ENCODE assay signal across 21 mouse cellular contexts in genomic region chr4:119977817-119978491, GRCm38 (mm10).
DNase-seq lines count a peak whose midpoint lies in the region; ATAC-seq lines count a peak whose summit lies in the region.
"Had no signal": no experiment of that assay in that cellular context is flagged by ENCODE, and none has a peak within 500 bp of the region (broad histone marks: within the 10 kb centered on the region; RNA-seq: fewer than 3 reads in every experiment).

No protein-coding gene starts in this region.

- H3K4me2 ChIP-seq in liver, embryonic 15.5 days: no peak overlapping the region
- H3K4me2 ChIP-seq: heart, embryonic 11.5 days; hindbrain, embryonic 15.5 days; intestine, embryonic 15.5 days; kidney, embryonic 15.5 days; limb, embryonic 15.5 days; neural tube, embryonic 12.5 days had no signal

- ATAC-seq in liver, embryonic 15.5 days (ENCODE audit: insufficient read depth): peak; percentile 25; the same call in 1 of the 2 replicates
- ATAC-seq in granulocyte monocyte progenitor cell, adult 5-6 weeks (replicated peaks; ENCODE audit: poor library complexity, severe bottlenecking): peak; percentile 67
- ATAC-seq: forebrain, embryonic 16.5 days; intestine, embryonic 15.5 days had no signal

- DNase-seq in liver (no peak), A20 (ENCODE audit: low read depth, low spot score) (peak; percentile 89)
- DNase-seq in monocyte, adult 2 months (ENCODE audit: low read depth in 1 of 2, low spot score in 2 of 2): peak; percentile 11 to 36
- no peak for DNase-seq in kidney, adult 9 months
- DNase-seq in frontal cortex, postnatal 14 days (ENCODE audit: low spot score in 2 of 2): no peak
- DNase-seq in urinary bladder, adult 18-20 months (ENCODE audit: low spot score in 2 of 2): no peak
- DNase-seq: adrenal gland, adult 2 months; cerebellum, postnatal 10 days; embryo, embryonic 11 days; heart, postnatal 10 days; layer of hippocampus, postnatal 36 days; thymus, postnatal 25 days had no signal

- no peaks in the 10 kb centered on the region for H3K36me3 ChIP-seq in liver, embryonic 15.5 days (replicated peaks)
- H3K36me3 ChIP-seq: hindbrain, embryonic 15.5 days; intestine, embryonic 15.5 days; kidney, embryonic 15.5 days; limb, embryonic 15.5 days; neural tube, embryonic 12.5 days had no signal

- no peak overlapping the region for H3K9ac ChIP-seq in liver, embryonic 15.5 days
- H3K9ac ChIP-seq: hindbrain, embryonic 15.5 days; intestine, embryonic 15.5 days; kidney, embryonic 15.5 days; limb, embryonic 15.5 days; neural tube, embryonic 12.5 days had no signal

- H3K4me3 ChIP-seq in liver, embryonic 15.5 days (replicated peaks): no peak overlapping the region
- H3K4me3 ChIP-seq: hindbrain, embryonic 15.5 days; intestine, embryonic 15.5 days; kidney, embryonic 15.5 days; limb, embryonic 15.5 days; neural tube, embryonic 12.5 days had no signal

- no peaks in the 10 kb centered on the region; the same call in 1 of the 2 replicates for H3K4me1 ChIP-seq in liver, embryonic 15.5 days (replicated peaks)
- H3K4me1 ChIP-seq: intestine, embryonic 15.5 days had no signal

- H3K9me3 ChIP-seq in liver, embryonic 15.5 days (replicated peaks): no peaks in the 10 kb centered on the region
- H3K9me3 ChIP-seq: hindbrain, embryonic 15.5 days; intestine, embryonic 15.5 days; kidney, embryonic 15.5 days; limb, embryonic 15.5 days; neural tube, embryonic 12.5 days had no signal

- H3K27me3 ChIP-seq in liver, embryonic 15.5 days: no peaks in the 10 kb centered on the region
- H3K27me3 ChIP-seq: hindbrain, embryonic 15.5 days; intestine, embryonic 15.5 days; kidney, embryonic 15.5 days; neural tube, embryonic 12.5 days had no signal

- no peak overlapping the region for H3K27ac ChIP-seq in liver, embryonic 15.5 days (replicated peaks)
- H3K27ac ChIP-seq: hindbrain, embryonic 15.5 days; intestine, embryonic 15.5 days; kidney, embryonic 15.5 days; limb, embryonic 15.5 days; neural tube, embryonic 12.5 days had no signal

- WGBS in liver, embryonic 15.5 days (ENCODE audit: insufficient replicate concordance): 15% methylated on average over 7 of the region's 7 CpGs

Comparison
In these comparisons a context has a peak if more than half of its experiments do, and no peak if none do; other contexts are left out.
1. DNase-seq: peak in A20 (single experiment) and monocyte, adult 2 months (2 of 2); none in liver (single experiment), kidney, adult 9 months (single experiment), frontal cortex, postnatal 14 days (0 of 2) and urinary bladder, adult 18-20 months (0 of 2).